Mouse (Mus musculus): ENCODE results near the gene Slc12a4.
"Not testable (repeated sequence)": the region's sequence is repeated elsewhere in the genome, so short reads cannot be mapped to it uniquely, and the experiment has no call there.

GRCm38 (mm10) chr8:106007891-106008290 lies 42.0 kb upstream of the Slc12a4 start:
- TF ChIP-seq POLR2A, CTCF (IDR thresholded peaks at IDR 0.05; ENCODE audit: extremely low read depth, insufficient read depth, low read length): not testable (repeated sequence)

Data from cortical plate, adult 2 months (tissue).